Mouse (Mus musculus): ENCODE data around the gene Gcgr.

- TF ChIP-seq POLR2A (IDR thresholded peaks at IDR 0.05; ENCODE audit: insufficient read depth, low read depth, low read length): no peak
- TF ChIP-seq CTCF (IDR thresholded peaks at IDR 0.05): no peak
Measured at GRCm38 (mm10) chr11:120552736-120553135, 22.2 kb downstream of the Gcgr start.

Data from heart, adult 2 months (tissue).